Mouse (Mus musculus) forebrain, embryonic 12.5 days (tissue): Measurements from ENCODE around the gene Wfdc10. TPM values are rescaled to one million over a fixed set of nuclear protein-coding genes. Genes with fewer than 3 reads are reported as not detected.
A peak's percentile ranks its signal among the peaks of the same experiment; 100 is the strongest.

Source experiments
- ATAC-seq: fragments of 200-750 bp; cut with Nextera tagmentation; 2 replicates; pipeline ENCODE4 v1.8.0; 2017; ENCODE audit warnings: moderate TSS enrichment; ENCODE audit not compliant: low FRiP score
- H3K27ac ChIP-seq: fragments of 300-500 bp; sonication (generic); 2 replicates; pipeline ENCODE4 v1.5.1; 2016; ENCODE audit warnings: mild to moderate bottlenecking
- H3K27me3 ChIP-seq: fragments of 300-500 bp; sonication (generic); 2 replicates; pipeline ENCODE4 v1.6.1; 2016; ENCODE audit warnings: mild to moderate bottlenecking
- H3K36me3 ChIP-seq: fragments of 300-500 bp; sonication (generic); replicated peaks from 2 replicates; pipeline ENCODE4 v1.6.1; 2016; ENCODE audit warnings: mild to moderate bottlenecking
- H3K4me1 ChIP-seq: fragments of 300-500 bp; sonication (generic); 2 replicates; pipeline ENCODE4 v1.6.1; 2016
- H3K4me2 ChIP-seq: fragments of 300-500 bp; sonication (generic); 2 replicates; pipeline ENCODE4 v1.6.1; 2016; ENCODE audit warnings: mild to moderate bottlenecking, moderate library complexity
- H3K4me3 ChIP-seq: fragments of 300-500 bp; sonication (generic); replicated peaks from 2 replicates; pipeline ENCODE4 v1.5.1; 2016; ENCODE audit warnings: mild to moderate bottlenecking
- H3K9ac ChIP-seq: fragments of 300-500 bp; sonication (generic); 2 replicates; pipeline ENCODE4 v1.6.1; 2016; ENCODE audit warnings: mild to moderate bottlenecking
- H3K9me3 ChIP-seq: fragments of 300-500 bp; sonication (generic); 2 replicates; pipeline ENCODE4 v1.6.1; 2016
- WGBS: fragments of 180-500 bp; shearing (Covaris S2); methylation state at CpG from one replicate; pipeline ENCODE4 v1.1.7; 2016; 5-methylcytosine and 5-hydroxymethylcytosine counted together
- polyA plus RNA-seq: library from polyadenylated mRNA; unstranded; fragments of >200 nt; fragmentation: Nextera tagmentation; extraction: Ambion mirVana; gene quantifications from 2 replicates; pipeline ENCODE4 v1.2.1, GENCODE M21; 2016

Wfdc10 gene
- polyA plus RNA-seq, 1 experiment from 2014 or later: not detected

DNA sequence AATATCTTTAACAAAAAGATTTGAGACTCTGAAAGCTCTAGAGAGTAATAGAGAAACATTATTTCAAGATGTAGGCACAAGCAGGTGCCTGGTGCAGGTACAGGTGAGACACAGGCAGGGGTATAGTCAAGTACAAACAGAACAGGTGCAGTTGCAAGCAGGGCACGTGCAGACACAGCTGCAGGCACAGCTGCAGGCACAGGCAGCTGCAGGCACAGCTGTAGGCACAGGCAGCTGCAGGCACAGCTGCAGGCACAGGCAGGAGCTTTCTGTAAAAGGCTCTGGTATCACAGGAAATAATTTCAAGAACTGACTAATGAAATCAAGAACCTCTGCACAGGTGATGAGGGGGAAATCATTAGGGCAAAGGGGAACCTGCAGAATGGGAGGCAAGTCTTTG lies 15.1 kb downstream of the Wfdc10 start:
- H3K36me3 ChIP-seq: no peaks in the 10 kb centered on the region
- 27% methylated on average over 1 of the region's 1 CpGs for WGBS
- no peak overlapping the region for H3K27ac ChIP-seq
- no peak overlapping the region for H3K4me3 ChIP-seq
- no peak for ATAC-seq
- H3K27me3 ChIP-seq: no peaks in the 10 kb centered on the region
- H3K4me2 ChIP-seq: no peak overlapping the region
- no peaks in the 10 kb centered on the region for H3K9me3 ChIP-seq
- H3K9ac ChIP-seq: no peak overlapping the region
- no peaks in the 10 kb centered on the region for H3K4me1 ChIP-seq

DNA sequence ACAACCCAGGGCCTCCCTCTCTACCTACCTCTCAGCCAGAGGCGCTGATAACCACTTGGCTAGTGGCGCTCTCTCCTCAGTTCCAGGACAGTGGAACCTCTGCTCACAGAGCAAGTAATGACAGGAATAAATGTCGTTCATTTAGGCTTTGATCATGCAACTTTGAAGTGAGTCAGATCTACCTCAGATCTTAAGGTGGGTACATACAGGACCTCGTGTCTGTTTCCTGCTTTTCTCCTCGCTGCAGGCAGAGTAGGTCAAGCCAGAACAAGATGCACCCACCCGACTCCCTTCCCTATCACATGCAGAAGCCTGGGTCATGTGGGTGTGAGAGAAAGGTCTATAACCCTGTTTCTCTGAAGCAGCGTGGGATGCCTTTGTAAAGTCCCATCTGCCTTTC lies 18.1 kb downstream of the Wfdc10 start, which contains the start of gene Wfdc11:
Wfdc11 (minus strand) TSS at position 101 of the 400 bp plus-strand sequence.
- WGBS: 88% methylated on average over 7 of the region's 7 CpGs

DNA sequence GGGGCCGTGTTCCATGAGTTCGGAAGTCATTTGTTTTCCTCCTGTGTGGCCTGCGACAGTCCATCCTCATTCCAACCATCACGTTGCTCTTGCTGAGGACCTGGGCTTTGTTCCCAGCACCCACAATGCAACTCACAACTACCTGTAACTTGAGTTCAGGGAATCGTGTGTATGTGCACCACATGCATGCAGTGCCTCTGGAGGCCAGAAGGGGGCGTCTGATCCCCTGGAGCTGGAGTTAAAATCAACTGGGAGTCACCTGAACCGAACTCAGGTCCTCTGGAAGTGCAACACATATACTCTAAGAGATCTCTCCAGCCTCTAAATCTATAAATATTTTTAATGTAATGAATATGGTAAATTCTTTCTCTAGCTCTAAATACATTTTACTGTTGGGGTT lies 20.3 kb downstream of the Wfdc10 start:
- no peak for ATAC-seq
- peaks cover 6% of the 10 kb centered on the region; the same call in 1 of the 2 replicates for H3K4me1 ChIP-seq
- no peak overlapping the region for H3K4me2 ChIP-seq
- no peak overlapping the region for H3K4me3 ChIP-seq
- H3K36me3 ChIP-seq: no peaks in the 10 kb centered on the region
- H3K27ac ChIP-seq: no peak overlapping the region
- H3K27me3 ChIP-seq: no peaks in the 10 kb centered on the region
- H3K9me3 ChIP-seq: 0 out of 2 replicates have a peak, but pooled peaks cover 3% of the 10 kb centered on the region
- no peak overlapping the region for H3K9ac ChIP-seq
- WGBS: 81% methylated on average over 7 of the region's 7 CpGs

More for the DNA sequence above, 18.1 kb downstream of the Wfdc10 start, which contains the start of gene Wfdc11:
- Histone ChIP-seq H3K9ac (no peak within 1 kb of the TSS), H3K27ac (no peak within 1 kb of the TSS), H3K4me3 (no peak within 1 kb of the TSS), H3K4me2 (no peak within 1 kb of the TSS), H3K36me3 (no peaks in the 10 kb centered on the region), H3K4me1 (peaks cover 4% of the 10 kb centered on the region; the same call in 1 of the 2 replicates), H3K9me3 (0 out of 2 replicates have a peak, but pooled peaks cover 3% of the 10 kb centered on the region), H3K27me3 (no peaks in the 10 kb centered on the region)
- no peak for ATAC-seq

DNA sequence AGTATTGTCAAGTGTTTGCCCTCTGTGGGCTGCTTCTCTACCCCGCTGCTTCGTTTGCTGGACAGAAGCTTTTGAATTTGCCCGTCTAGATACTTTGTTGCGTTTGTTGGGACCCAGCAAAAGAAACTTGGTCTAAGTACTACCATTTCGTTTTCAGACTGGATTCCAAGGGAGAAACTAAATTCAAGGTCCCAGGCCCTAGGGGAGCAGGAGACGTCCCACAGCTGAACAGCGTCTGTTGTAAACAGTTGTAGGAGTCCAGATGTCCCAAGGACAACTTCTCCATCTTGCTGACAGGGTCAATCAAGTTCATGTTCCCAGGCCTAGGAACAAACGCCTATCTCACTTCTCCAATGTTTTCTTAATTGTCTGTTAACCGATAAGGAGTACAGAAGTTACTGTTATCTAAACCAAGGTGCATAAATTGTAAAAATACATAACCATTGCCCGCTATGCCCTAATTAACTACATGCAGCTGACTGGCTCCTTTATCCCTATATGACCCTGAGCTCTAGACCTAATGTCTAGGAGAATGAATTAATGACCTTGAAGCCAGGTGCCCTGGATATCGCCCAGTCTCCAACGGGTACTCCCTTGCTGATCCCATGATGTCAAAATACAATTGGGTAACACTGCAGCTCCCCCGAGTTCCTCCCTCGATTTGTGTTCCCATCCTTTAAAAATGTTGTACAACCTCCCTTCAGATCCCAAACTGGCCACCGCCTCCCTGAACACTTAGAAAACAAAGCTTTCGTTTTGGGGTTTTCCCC lies 21.3 kb downstream of the Wfdc10 start:
- WGBS: 87% methylated on average over 16 of the region's 16 CpGs
- Histone ChIP-seq H3K27me3 (no peaks in the 10 kb centered on the region), H3K4me3 (no peak overlapping the region), H3K9me3 (0 out of 2 replicates have a peak, but pooled peaks cover 3% of the 10 kb centered on the region), H3K36me3 (no peaks in the 10 kb centered on the region), H3K4me1 (peaks cover 6% of the 10 kb centered on the region; the same call in 1 of the 2 replicates), H3K9ac (no peak overlapping the region), H3K4me2 (no peak overlapping the region), H3K27ac (no peak overlapping the region)
- ATAC-seq: no peak

DNA sequence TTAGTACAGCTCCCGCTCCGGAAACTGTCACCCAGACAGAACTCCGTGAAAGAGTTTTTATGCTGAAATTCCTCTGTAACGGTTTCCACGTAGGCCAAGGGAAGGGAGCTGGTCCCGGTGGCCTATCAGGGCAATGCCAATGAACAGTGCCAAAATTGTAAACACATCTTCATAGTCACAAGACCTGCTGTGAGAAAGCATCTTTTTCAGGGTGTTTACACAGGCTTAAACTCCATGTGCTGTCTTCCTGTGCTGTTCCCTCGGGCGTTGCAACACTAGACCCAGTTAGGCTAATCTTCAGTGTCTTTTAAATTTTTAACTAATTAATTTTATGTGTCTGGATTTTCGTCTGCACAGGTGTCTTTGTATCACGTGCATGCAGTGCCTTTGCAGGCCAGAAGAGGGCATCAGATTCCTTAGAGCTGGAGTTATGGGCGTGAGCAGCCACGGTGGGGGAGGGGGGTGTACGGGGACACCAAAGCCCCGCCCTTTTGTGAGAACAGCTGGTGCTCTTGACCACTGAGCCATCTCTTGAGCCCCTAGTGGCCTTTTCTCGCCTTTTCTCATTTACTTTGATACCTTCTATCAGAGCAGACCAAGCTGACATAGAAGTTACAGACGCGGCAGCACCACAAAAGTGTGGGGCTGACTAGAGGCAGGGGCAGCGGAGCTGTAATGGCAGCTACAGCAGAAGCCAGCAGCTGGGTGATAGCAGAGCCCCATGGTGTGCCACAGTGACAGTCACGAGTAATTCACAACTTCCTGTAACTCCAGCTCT lies 23.2 kb downstream of the Wfdc10 start:
- ATAC-seq: peak; percentile 58
- peaks cover 6% of the 10 kb centered on the region; the same call in 1 of the 2 replicates for H3K4me1 ChIP-seq
- H3K27me3 ChIP-seq: no peaks in the 10 kb centered on the region
- peak overlapping the region; percentile 53 for H3K4me2 ChIP-seq
- WGBS: 25% methylated on average over 19 of the region's 19 CpGs
- H3K9me3 ChIP-seq: 0 out of 2 replicates have a peak, but pooled peaks cover 3% of the 10 kb centered on the region
- H3K4me3 ChIP-seq: peak overlapping the region; percentile 31
- no peak overlapping the region for H3K9ac ChIP-seq
- no peak overlapping the region for H3K27ac ChIP-seq
- H3K36me3 ChIP-seq: no peaks in the 10 kb centered on the region

DNA sequence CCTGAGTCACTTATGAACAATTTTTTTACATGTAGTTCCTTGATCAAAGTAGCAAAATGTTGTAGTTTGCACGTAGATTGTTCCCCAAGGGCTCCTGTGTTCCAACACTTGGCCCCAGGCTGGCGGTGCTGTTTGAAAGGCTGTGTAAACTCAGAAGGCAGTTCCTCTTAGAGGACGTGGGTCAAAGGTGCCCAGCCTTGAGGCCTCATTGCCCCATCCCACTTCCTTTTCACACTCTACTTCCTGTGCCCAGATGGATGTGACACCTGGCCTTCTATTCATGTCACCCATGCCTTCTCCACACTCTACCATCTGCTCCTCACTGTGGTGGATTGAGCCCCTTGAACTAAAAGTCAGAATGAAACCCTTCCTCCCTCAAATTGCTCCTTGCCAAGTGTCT lies 24.1 kb downstream of the Wfdc10 start:
- no peak overlapping the region for H3K4me3 ChIP-seq
- no peak overlapping the region for H3K4me2 ChIP-seq
- H3K4me1 ChIP-seq: peaks cover 6% of the 10 kb centered on the region; the same call in 1 of the 2 replicates
- no peak overlapping the region for H3K9ac ChIP-seq
- H3K9me3 ChIP-seq: 0 out of 2 replicates have a peak, but pooled peaks cover 3% of the 10 kb centered on the region
- ATAC-seq: no peak
- no peaks in the 10 kb centered on the region for H3K36me3 ChIP-seq
- 71% methylated on average over 3 of the region's 3 CpGs for WGBS
- H3K27me3 ChIP-seq: no peaks in the 10 kb centered on the region
- no peak overlapping the region for H3K27ac ChIP-seq

DNA sequence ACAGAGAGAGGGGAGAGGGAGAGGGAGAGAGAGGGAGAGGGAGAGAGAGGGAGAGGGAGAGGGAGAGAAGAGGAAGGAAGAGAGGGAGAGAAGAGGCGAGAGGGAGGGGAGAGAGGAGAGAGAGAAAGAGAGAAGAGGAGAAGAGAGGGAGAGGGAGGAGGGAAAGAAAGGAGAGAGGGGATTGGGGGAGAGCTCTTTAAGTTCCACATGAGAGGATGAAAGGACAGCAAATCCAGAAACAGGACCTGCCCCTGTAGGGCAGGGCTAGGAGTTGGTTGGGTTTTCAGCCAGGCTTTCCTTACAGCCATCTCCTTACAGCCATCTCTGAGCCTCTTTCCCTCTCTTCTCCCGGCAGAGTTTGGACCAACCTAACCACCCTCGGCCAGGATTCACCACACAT lies 29.0 kb downstream of the Wfdc10 start, which contains the start of gene Wfdc13:
Wfdc13 (plus strand) TSS at position 301 of the 400 bp plus-strand sequence.
- Histone ChIP-seq H3K9ac (no peak within 1 kb of the TSS), H3K4me3 (no peak within 1 kb of the TSS), H3K9me3 (no peaks in the 10 kb centered on the region), H3K36me3 (no peaks in the 10 kb centered on the region), H3K4me2 (no peak within 1 kb of the TSS), H3K4me1 (no peaks in the 10 kb centered on the region), H3K27me3 (0 out of 2 replicates have a peak, but pooled peaks cover 4% of the 10 kb centered on the region), H3K27ac (no peak within 1 kb of the TSS)
- no peak for ATAC-seq
- WGBS: 84% methylated on average over 3 of the region's 3 CpGs

DNA sequence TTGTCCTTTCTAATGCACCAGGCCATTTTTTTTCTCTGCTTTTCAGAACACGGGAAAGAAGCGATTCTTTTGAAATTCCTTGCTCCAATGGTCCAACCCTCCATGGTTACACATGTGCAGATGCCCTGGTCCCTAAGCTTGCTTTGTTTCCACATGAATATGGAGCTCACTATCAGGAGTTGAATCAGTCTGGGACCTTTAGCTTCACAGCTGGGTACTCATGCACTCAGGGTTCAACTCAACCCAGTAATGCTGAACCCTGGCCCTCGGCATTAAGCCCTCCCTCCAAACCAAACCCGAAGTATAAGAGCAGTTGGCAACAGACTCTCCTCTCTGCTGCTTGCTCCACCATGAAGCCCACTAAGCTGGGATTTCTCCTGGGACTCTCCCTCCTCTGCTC lies 42.4 kb downstream of the Wfdc10 start, which contains the start of gene Spint4:
Spint4 (plus strand) TSS at position 301 of the 400 bp plus-strand sequence.
- Histone ChIP-seq H3K36me3 (no peaks in the 10 kb centered on the region), H3K27ac (no peak within 1 kb of the TSS), H3K4me3 (no peak within 1 kb of the TSS), H3K4me1 (no peaks in the 10 kb centered on the region), H3K9ac (no peak within 1 kb of the TSS), H3K9me3 (no peaks in the 10 kb centered on the region), H3K27me3 (no peaks in the 10 kb centered on the region), H3K4me2 (no peak within 1 kb of the TSS)
- WGBS: 76% methylated on average over 4 of the region's 4 CpGs
- ATAC-seq: no peak

DNA sequence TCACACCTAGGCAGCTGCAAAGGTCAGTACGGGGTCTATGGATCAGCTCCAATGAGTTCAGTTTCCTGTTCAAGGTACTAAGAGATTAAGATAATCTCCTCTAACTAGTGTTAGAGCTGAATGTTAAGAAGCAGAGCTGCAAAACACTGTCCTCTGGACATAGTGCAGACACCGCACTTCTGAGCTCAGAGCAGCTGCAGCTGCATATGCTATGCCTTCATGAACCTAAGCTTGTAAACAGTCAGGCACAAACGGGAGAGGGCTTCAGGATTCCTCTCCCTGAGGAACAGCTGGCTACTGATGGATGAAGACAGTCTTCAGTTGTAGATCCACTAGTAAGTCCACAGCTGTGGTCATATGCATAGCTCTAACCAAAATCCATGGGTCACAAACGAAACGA lies 45.1 kb downstream of the Wfdc10 start:
- WGBS: 85% methylated on average over 5 of the region's 5 CpGs
- Histone ChIP-seq H3K36me3 (no peaks in the 10 kb centered on the region), H3K27me3 (no peaks in the 10 kb centered on the region), H3K27ac (no peak overlapping the region), H3K4me3 (no peak overlapping the region), H3K4me2 (no peak overlapping the region), H3K4me1 (no peaks in the 10 kb centered on the region), H3K9ac (no peak overlapping the region), H3K9me3 (no peaks in the 10 kb centered on the region)
- ATAC-seq: no peak

DNA sequence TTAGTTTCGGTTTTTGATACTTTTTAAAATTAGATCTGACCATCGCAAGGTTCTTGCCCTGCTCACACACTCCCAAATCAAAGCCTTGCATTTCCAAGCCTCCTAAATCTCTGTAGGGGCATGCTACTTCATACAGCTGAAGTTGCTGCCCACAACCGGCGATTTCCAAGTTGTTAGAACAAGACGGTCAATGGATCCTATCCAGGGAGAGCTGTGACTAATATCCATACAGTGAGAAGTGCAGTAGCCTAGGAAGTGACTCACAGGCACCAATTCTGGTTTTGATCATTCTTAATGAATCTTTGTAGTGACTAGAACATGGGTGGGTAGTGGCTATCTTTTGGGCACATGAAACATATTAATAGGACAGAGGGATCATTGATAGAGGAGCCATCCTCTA lies 45.9 kb downstream of the Wfdc10 start:
- Histone ChIP-seq H3K9me3 (no peaks in the 10 kb centered on the region), H3K27ac (no peak overlapping the region), H3K9ac (no peak overlapping the region), H3K27me3 (no peaks in the 10 kb centered on the region), H3K4me2 (no peak overlapping the region), H3K4me1 (no peaks in the 10 kb centered on the region), H3K4me3 (no peak overlapping the region), H3K36me3 (no peaks in the 10 kb centered on the region)
- 95% methylated on average over 5 of the region's 5 CpGs for WGBS
- no peak for ATAC-seq

DNA sequence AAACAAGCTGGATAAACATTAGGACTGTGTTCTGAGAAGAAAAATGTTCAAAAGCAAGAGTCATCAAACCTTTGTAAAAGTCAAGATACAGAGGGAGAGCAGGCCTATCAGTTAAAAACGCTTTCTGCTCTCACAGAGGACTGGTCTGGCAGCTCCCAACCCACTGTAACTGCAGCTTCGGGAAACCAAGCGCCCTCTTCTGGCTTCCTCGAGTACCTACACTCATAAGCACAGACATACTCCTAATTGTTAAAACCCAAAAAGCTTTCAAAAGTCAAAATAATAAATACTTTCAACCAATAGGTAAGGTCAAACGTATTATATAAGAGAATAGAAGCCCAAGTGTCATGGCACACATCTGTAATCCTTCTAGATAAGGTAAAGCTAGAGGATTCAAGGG lies 48.4 kb downstream of the Wfdc10 start:
- ATAC-seq: no peak
- WGBS: 85% methylated on average over 5 of the region's 5 CpGs
- H3K4me3 ChIP-seq: no peak overlapping the region
- no peaks in the 10 kb centered on the region for H3K9me3 ChIP-seq
- H3K9ac ChIP-seq: no peak overlapping the region
- no peak overlapping the region for H3K27ac ChIP-seq
- no peaks in the 10 kb centered on the region for H3K27me3 ChIP-seq
- no peaks in the 10 kb centered on the region for H3K4me1 ChIP-seq
- H3K4me2 ChIP-seq: no peak overlapping the region
- no peaks in the 10 kb centered on the region for H3K36me3 ChIP-seq

DNA sequence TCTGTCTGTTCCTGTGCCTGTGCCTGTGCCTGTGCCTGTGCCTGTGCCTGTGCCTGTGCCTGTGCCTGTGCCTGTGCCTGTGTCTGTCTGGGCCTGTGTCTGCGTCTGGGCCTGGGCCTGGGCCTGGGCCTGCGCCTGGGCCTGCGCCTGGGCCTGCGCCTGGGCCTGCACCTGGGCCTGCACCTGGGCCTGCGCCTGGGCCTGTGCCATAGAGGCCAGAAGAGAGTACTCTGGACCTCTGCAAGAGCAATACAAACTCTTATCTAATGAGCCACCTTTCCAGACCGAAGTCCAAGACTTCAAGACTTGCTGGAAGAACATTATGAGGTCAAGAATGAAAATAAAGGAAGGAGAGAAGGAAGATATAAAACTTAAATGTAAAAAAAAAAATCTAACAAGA lies 49.5 kb downstream of the Wfdc10 start:
- Histone ChIP-seq H3K9me3 (no peaks in the 10 kb centered on the region), H3K36me3 (no peaks in the 10 kb centered on the region), H3K4me1 (no peaks in the 10 kb centered on the region), H3K4me2 (no peak overlapping the region), H3K4me3 (no peak overlapping the region), H3K27ac (no peak overlapping the region), H3K27me3 (no peaks in the 10 kb centered on the region), H3K9ac (no peak overlapping the region)
- WGBS: 94% methylated on average over 6 of the region's 6 CpGs
- ATAC-seq: no peak
